Mouse (Mus musculus) embryonic stem cell, embryonic (primary cell): ENCODE results near the gene Fhl2.
"Not testable (repeated sequence)": the region's sequence is repeated elsewhere in the genome, so short reads cannot be mapped to it uniquely, and the experiment has no call there.

Experiments
- CTCF ChIA-PET, 4 experiments: fragments of 300-600 bp in 2 of 4; fragments of 350-600 bp in 2 of 4; sonication (Branson Sonifier 250); formaldehyde crosslinking; loops; one replicate each; lab custom pipeline; 2022; ENCODE audit warnings: inconsistent platforms in 2 of 4; lab: Charles Lee
- POLR2A ChIA-PET, 4 experiments: fragments of 300-600 bp in 2 of 4; fragments of 350-600 bp in 2 of 4; sonication (Branson Sonifier 250); formaldehyde crosslinking; loops; one replicate each; lab custom pipeline; 2022; ENCODE audit warnings: antibody characterized with exemption in 4 of 4, inconsistent platforms in 1 of 4; lab: Charles Lee

Gene Fhl2

GRCm38 (mm10) chr1:43199867-43200240 is 3.1 kb upstream of the Fhl2 start:
- ChIA-PET POLR2A (no interaction called here), CTCF (no interaction called here)

- POLR2A ChIA-PET: no interaction called here
- CTCF ChIA-PET: no interaction called here
Observed at GRCm38 (mm10) chr1:43199210-43199866, 2.6 kb upstream of the Fhl2 start.

GRCm38 (mm10) chr1:43196059-43196458 is 725 bp downstream of the Fhl2 start:
- CTCF ChIA-PET: no interaction called here
- POLR2A ChIA-PET: interaction anchor here in 2 of 4 experiments (1.2 to 1.7 kb wide), 2 partner anchors 10 to 28 kb away, joined by 3 to 8 read pairs; no protein-coding TSS in a partner anchor

GRCm38 (mm10) chr1:43193423-43193822 is 3.4 kb downstream of the Fhl2 start:
- CTCF ChIA-PET: no interaction called here
- POLR2A ChIA-PET: no interaction called here

- POLR2A ChIA-PET: interaction anchor here in 1 of 4 experiments (0.5 kb wide), 1 partner anchor 20 kb away, joined by 3 read pairs; no protein-coding TSS in a partner anchor
Observed at GRCm38 (mm10) chr1:43192471-43192870, 4.3 kb downstream of the Fhl2 start.

GRCm38 (mm10) chr1:43191078-43191477 is 5.7 kb downstream of the Fhl2 start:
- POLR2A ChIA-PET: no interaction called here
- CTCF ChIA-PET: no interaction called here

More at GRCm38 (mm10) chr1:43192471-43192870, 4.3 kb downstream of the Fhl2 start:
- CTCF ChIA-PET: no interaction called here

- CTCF ChIA-PET, POLR2A ChIA-PET: not testable (repeated sequence)
Observed at GRCm38 (mm10) chr1:43188893-43189292, 7.9 kb downstream of the Fhl2 start.

- POLR2A ChIA-PET: interaction anchor here in 2 of 4 experiments (0.7 to 2.5 kb wide), 7 partner anchors 9 to 88 kb away, joined by 3 to 10 read pairs (median 7); partner anchors contain the start of genes AI597479 (in 1 of the 2) and Tgfbrap1 (in 1 of the 2)
- CTCF ChIA-PET: no interaction called here
Observed at GRCm38 (mm10) chr1:43186334-43186733, 10.4 kb downstream of the Fhl2 start.

GRCm38 (mm10) chr1:43180912-43181311 is 15.9 kb downstream of the Fhl2 start:
- CTCF ChIA-PET: no interaction called here
- POLR2A ChIA-PET: no interaction called here

GRCm38 (mm10) chr1:43178780-43179179 is 18.0 kb downstream of the Fhl2 start:
- CTCF ChIA-PET: no interaction called here
- POLR2A ChIA-PET: no interaction called here

- ChIA-PET POLR2A (no interaction called here), CTCF (no interaction called here)
Observed at GRCm38 (mm10) chr1:43178378-43178777, 18.4 kb downstream of the Fhl2 start.

GRCm38 (mm10) chr1:43173283-43174226 is 23.2 kb downstream of the Fhl2 start:
- POLR2A ChIA-PET: no interaction called here
- CTCF ChIA-PET: interaction anchor here in 1 of 4 experiments (1.5 kb wide), 1 partner anchor 34 kb away, joined by 4 read pairs; no protein-coding TSS in a partner anchor

- CTCF ChIA-PET: no interaction called here
- POLR2A ChIA-PET: interaction anchor here in 1 of 4 experiments (0.8 kb wide), 1 partner anchor 16 kb away, joined by 3 read pairs; no protein-coding TSS in a partner anchor
Observed at GRCm38 (mm10) chr1:43171816-43172215, 25.0 kb downstream of the Fhl2 start.

- CTCF ChIA-PET: no interaction called here
- POLR2A ChIA-PET: interaction anchor here in 2 of 4 experiments (0.6 to 0.8 kb wide), 5 partner anchors 14 to 931 kb away, joined by 3 to 5 read pairs (median 3); no protein-coding TSS in a partner anchor
Observed at GRCm38 (mm10) chr1:43171093-43171492, 25.7 kb downstream of the Fhl2 start.

- ChIA-PET POLR2A (interaction anchor here in 3 of 4 experiments (0.7 to 1.6 kb wide), 3 partner anchors 16 to 29 kb away, joined by 3 to 4 read pairs (median 4); no protein-coding TSS in a partner anchor), CTCF (no interaction called here)
Observed at GRCm38 (mm10) chr1:43169661-43170060, 27.1 kb downstream of the Fhl2 start.

- ChIA-PET CTCF (interaction anchor here in 1 of 4 experiments (1.2 kb wide), 1 partner anchor 30 kb away, joined by 4 read pairs; no protein-coding TSS in a partner anchor), POLR2A (interaction anchor here in 3 of 4 experiments (0.7 to 2.3 kb wide), 4 partner anchors 15 to 29 kb away, joined by 3 to 7 read pairs (median 4); no protein-coding TSS in a partner anchor)
Observed at GRCm38 (mm10) chr1:43169227-43169626, 27.6 kb downstream of the Fhl2 start.

- ChIA-PET CTCF (interaction anchor here in 3 of 4 experiments (1.2 to 2.2 kb wide), 3 partner anchors 29 kb away, joined by 3 to 10 read pairs (median 4); no protein-coding TSS in a partner anchor), POLR2A (interaction anchor here in 2 of 4 experiments (1.4 to 2.3 kb wide), 3 partner anchors 15 to 28 kb away, joined by 3 to 7 read pairs (median 4); partner anchors contain the start of gene Fhl2 (in 1 of the 2))
Observed at GRCm38 (mm10) chr1:43168618-43169017, 28.2 kb downstream of the Fhl2 start.

- ChIA-PET POLR2A (interaction anchor here in 2 of 4 experiments (0.7 to 2.3 kb wide), 3 partner anchors 12 to 29 kb away, joined by 3 to 7 read pairs (median 3); partner anchors contain the start of gene Fhl2 (in 1 of the 2)), CTCF (interaction anchor here in 3 of 4 experiments (1.2 to 2.2 kb wide), 3 partner anchors 29 kb away, joined by 3 to 10 read pairs (median 4); no protein-coding TSS in a partner anchor)
Observed at GRCm38 (mm10) chr1:43168026-43168425, 28.8 kb downstream of the Fhl2 start.
